Mouse (Mus musculus): ENCODE results near the gene Car5a.

DNA sequence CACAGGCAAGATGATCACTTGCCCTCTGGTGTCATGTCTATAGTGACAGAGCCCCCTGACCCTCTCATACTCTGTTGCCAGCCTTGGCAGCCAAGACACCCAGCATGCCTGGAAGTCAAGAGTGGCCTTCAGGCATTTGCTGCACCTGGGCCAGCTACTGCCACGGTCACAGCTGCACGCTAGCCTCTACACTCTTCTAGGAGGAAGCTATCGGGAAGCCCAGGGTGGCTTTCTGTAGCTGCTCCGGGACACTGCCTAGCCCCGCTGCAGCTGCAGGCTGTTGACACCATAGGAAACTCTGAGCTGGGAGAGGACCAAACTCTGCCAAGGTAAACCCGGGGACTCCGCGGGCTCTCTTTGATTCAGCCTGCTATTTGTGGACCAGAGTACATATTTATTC is 31.3 kb downstream of the Car5a start:
- TF ChIP-seq TAL1 (conservative IDR thresholded peaks at IDR 0.05; ENCODE audit: low read depth, low read length) (no peak), CTCF (IDR thresholded peaks at IDR 0.05; ENCODE audit: low read depth, low read length) (no peak), GATA1 (IDR thresholded peaks at IDR 0.05; ENCODE audit: borderline replicate concordance, low read length) (no peak), POLR2AphosphoS5 (IDR thresholded peaks at IDR 0.05; ENCODE audit: insufficient replicate concordance, low read depth, low read length) (no peak)
